Mouse (Mus musculus): ENCODE results near the gene Fgfr2. TPM values are rescaled to one million over a fixed set of nuclear protein-coding genes. Genes with fewer than 3 reads are reported as not detected.

Gene Fgfr2
- total RNA-seq, 2 experiments from 2014 or later = 2.1 to 3.9 TPM

GRCm38 (mm10) chr7:130520812-130521422, 2602.2 kb downstream of the Fgfr2 start:
- intact Hi-C loops (cut with DNase I) = no loop called here
- no peak for DNase-seq

DNA sequence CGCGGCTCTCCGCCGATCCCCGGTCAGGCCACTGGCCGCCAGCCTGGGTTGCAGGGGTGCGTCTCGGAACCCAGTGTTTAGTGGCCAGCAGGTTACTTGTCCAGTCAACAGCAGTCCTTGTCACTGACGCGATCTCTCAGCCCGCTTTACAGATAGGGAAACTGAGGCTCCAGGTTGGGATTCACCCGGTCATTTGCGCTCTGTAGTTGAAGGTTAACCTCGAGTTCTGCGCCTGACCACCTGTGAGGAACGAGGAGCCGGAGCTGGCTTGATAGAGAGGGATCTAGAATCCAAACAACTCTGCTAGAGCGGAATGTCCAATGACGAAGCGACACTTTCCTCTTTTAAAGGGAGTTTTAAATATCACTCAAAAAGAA, 2603.1 kb downstream of the Fgfr2 start, which contains the start of gene Ate1:
Ate1 (minus strand) TSS at position 321 of the 377 bp plus-strand sequence.
- no peak for DNase-seq
- intact Hi-C loops (cut with DNase I) = no loop called here

- DNase-seq = peak; percentile 100
- intact Hi-C loops (cut with DNase I) = no loop called here
Measured at GRCm38 (mm10) chr7:130519096-130520048, 2603.8 kb downstream of the Fgfr2 start.

GRCm38 (mm10) chr7:130518213-130519095, 2604.7 kb downstream of the Fgfr2 start:
- DNase-seq = no peak
- intact Hi-C loops (cut with DNase I) = no loop called here

GRCm38 (mm10) chr7:130510243-130510642, 2612.9 kb downstream of the Fgfr2 start:
- intact Hi-C loops (cut with DNase I) = no loop called here
- DNase-seq = no peak

DNA sequence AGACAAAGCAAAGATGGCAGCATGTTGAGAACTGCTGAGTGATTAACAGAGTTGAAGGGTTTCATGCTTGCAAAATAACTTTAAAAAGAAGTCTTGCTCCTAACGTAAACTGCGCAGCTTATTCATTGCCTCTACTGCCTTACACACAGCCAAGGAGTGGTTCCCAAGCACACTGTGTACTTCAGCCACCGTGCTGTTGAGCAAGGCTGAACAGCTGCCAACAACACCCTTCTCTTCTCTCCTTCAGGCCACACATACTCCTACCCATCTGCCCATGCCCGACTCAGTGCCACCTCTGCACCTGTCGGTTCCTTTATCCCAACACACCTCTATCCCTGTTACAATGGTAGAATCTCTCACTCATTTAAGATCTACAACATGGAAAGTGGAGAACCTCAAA, 2620.1 kb downstream of the Fgfr2 start:
- DNase-seq = no peak
- intact Hi-C loops (cut with DNase I) = no loop called here

GRCm38 (mm10) chr7:130501499-130501898, 2621.7 kb downstream of the Fgfr2 start:
- DNase-seq = no peak
- intact Hi-C loops (cut with DNase I) = no loop called here

GRCm38 (mm10) chr7:130493346-130493745, 2629.8 kb downstream of the Fgfr2 start:
- no peak for DNase-seq
- intact Hi-C loops (cut with DNase I) = no loop called here

GRCm38 (mm10) chr7:130492026-130492425, 2631.1 kb downstream of the Fgfr2 start:
- intact Hi-C loops (cut with DNase I) = no loop called here

GRCm38 (mm10) chr7:130479003-130479402, 2644.1 kb downstream of the Fgfr2 start:
- intact Hi-C loops (cut with DNase I) = loop anchor here (5.0 kb wide), 1 partner anchor 207 kb away; no protein-coding TSS in a partner anchor
- DNase-seq = peak in 1 of 2 experiments; percentile 9

More at GRCm38 (mm10) chr7:130492026-130492425, 2631.1 kb downstream of the Fgfr2 start:
- DNase-seq = no peak

GRCm38 (mm10) chr7:130475970-130476369, 2647.2 kb downstream of the Fgfr2 start:
- intact Hi-C loops (cut with DNase I) = loop anchor here (1.0 to 5.0 kb wide), 2 partner anchors 204 to 822 kb away; no protein-coding TSS in a partner anchor
- peak; percentile 36 to 61 for DNase-seq

DNA sequence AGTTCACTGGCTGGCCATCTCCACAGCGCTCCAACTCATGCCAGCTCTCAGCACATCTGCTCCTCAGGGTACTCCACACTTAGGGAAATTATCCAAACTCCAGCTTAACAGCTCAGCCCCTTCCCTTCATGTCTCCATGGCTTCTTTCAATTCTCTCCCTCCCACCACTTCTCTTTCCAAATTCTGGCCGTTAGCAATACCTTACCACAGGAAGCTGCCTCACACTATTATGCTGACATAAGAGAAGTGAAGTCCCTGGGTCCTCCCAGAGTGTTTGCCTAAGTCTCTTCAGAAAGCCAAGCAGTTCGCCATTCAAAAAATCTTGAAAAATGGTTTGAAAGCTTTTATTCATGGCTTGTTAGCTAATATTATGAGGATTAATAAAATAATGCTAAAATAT, 2649.3 kb downstream of the Fgfr2 start:
- no peak for DNase-seq
- intact Hi-C loops (cut with DNase I) = no loop called here

- intact Hi-C loops (cut with DNase I) = no loop called here
- DNase-seq = no peak
Measured at GRCm38 (mm10) chr7:130472683-130473082, 2650.5 kb downstream of the Fgfr2 start.

GRCm38 (mm10) chr7:130471045-130471444, 2652.1 kb downstream of the Fgfr2 start:
- no peak for DNase-seq
- intact Hi-C loops (cut with DNase I) = no loop called here

DNA sequence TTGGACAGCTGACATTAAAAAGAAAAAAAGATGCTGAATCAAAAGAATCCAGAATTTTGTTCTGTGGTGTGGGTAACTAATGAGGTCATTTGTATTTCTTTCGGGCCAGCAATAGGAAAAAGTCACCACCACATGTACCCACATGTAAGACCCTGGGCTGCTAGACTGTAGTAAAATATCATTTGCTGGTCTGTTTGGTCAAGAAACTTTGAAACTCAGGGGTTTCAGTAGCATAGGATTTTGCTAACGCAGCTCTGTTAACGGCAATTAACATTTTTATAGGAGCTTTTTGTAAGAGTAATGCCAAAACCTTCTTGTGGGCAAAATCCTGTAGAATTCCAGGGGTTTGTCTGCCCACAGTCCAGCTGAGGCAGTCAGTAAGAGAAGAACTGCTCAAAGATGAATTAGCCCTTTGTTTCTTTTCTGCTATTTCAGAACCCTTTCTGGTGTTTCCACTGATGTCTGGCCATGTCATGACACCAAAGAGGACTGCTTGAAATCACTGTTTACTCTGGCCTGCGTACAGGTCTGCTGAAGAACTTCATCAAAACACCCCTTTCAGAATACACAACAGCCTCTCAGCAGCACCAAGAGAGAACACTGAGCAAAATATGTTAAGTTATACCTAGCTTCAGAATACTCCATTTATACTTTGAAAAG, 2667.4 kb downstream of the Fgfr2 start:
- intact Hi-C loops (cut with DNase I) = no loop called here
- no peak for DNase-seq

GRCm38 (mm10) chr7:130454226-130454625, 2668.9 kb downstream of the Fgfr2 start:
- intact Hi-C loops (cut with DNase I) = no loop called here

GRCm38 (mm10) chr7:130435776-130436175, 2687.4 kb downstream of the Fgfr2 start:
- intact Hi-C loops (cut with DNase I) = no loop called here

More at GRCm38 (mm10) chr7:130454226-130454625, 2668.9 kb downstream of the Fgfr2 start:
- DNase-seq = no peak

DNA sequence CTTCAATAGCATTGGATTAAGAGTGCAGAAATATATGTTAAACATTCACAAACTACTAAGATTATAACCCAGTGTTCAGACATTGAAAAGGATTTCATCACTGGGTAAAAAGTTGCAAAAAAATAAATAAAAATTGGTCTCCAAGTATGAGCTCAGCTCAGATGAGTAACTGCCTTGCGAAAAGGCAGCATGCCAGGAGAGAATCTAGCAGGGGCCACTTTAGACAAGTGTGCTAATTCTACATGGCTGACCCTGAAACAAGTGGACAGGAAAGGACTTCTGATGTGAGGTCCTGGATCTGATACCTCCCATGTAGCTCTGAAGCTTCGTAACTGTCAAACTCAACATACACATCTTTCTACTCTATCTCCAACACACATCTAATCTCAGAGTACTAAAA, 2691.0 kb downstream of the Fgfr2 start:
- intact Hi-C loops (cut with DNase I) = no loop called here
- peak; percentile 17 for DNase-seq

More at GRCm38 (mm10) chr7:130435776-130436175, 2687.4 kb downstream of the Fgfr2 start:
- DNase-seq = no peak

- intact Hi-C loops (cut with DNase I) = no loop called here
- DNase-seq = no peak
Measured at GRCm38 (mm10) chr7:130426586-130426985, 2696.6 kb downstream of the Fgfr2 start.

- DNase-seq = no peak
- intact Hi-C loops (cut with DNase I) = no loop called here
Measured at GRCm38 (mm10) chr7:130425991-130426390, 2697.2 kb downstream of the Fgfr2 start.

All from heart, postnatal 14 days (tissue).